In genomic region chr10:116567491-116568405, GRCm38 (mm10) we compare ENCODE assay signal across 12 mouse cellular contexts. TPM values are rescaled to one million over a fixed set of nuclear protein-coding genes. Genes with fewer than 3 reads are reported as not detected.
DNase-seq lines count a peak whose midpoint lies in the region; ATAC-seq lines count a peak whose summit lies in the region.
"Had no signal": no experiment of that assay in that cellular context is flagged by ENCODE, and none has a peak within 500 bp of the region (broad histone marks: within the 10 kb centered on the region; RNA-seq: fewer than 3 reads in every experiment).

No protein-coding gene starts in this region.

- H3K27me3 ChIP-seq in midbrain, embryonic 11.5 days (ENCODE audit: control insufficient read depth, insufficient read depth, low read length), result no peaks in the 10 kb centered on the region
- no peaks in the 10 kb centered on the region for H3K27me3 ChIP-seq in midbrain, embryonic 15.5 days (replicated peaks)
- H3K27me3 ChIP-seq in forebrain, embryonic 14.5 days (replicated peaks; ENCODE audit: control insufficient read depth, insufficient read depth, low read length), result no peaks in the 10 kb centered on the region
- H3K27me3 ChIP-seq: embryonic facial prominence, embryonic 13.5 days; forebrain, embryonic 13.5 days; midbrain, embryonic 12.5 days had no signal

- ATAC-seq in midbrain, embryonic 11.5 days (ENCODE audit: low FRiP score), result no peak
- ATAC-seq in midbrain, embryonic 15.5 days (replicated peaks), result no peak
- no peak for ATAC-seq in forebrain, embryonic 14.5 days
- ATAC-seq: forebrain, embryonic 13.5 days had no signal

- DNase-seq in gastrocnemius, postnatal 14 days, result peak; percentile 29
- no peak for DNase-seq in gastrocnemius, postnatal 36 days
- DNase-seq in midbrain, embryonic 11.5 days (ENCODE audit: low spot score, missing footprints), result peak; percentile 73
- peak; percentile 69 for DNase-seq in cerebellum, adult 9-10 months
- peak; percentile 13 for DNase-seq in skeletal muscle tissue, adult 2 months (ENCODE audit: low read depth, low spot score)
- no peak for DNase-seq in forebrain, embryonic 14.5 days (ENCODE audit: low spot score)
- DNase-seq: lung, adult 2 months; thymus, postnatal 14 days had no signal

- intact Hi-C loops in gastrocnemius, postnatal 14 days (cut with DNase I; ENCODE audit: low total_unique reads), result no loop called here
- intact Hi-C loops in gastrocnemius, postnatal 36 days (cut with DNase I), result loop anchor here (5.0 kb wide), 1 partner anchor 575 kb away; no protein-coding TSS in a partner anchor

- no peak overlapping the region for H3K9ac ChIP-seq in midbrain, embryonic 11.5 days (ENCODE audit: low read length)
- H3K9ac ChIP-seq in midbrain, embryonic 15.5 days, result no peak overlapping the region
- no peak overlapping the region for H3K9ac ChIP-seq in forebrain, embryonic 14.5 days (ENCODE audit: low read length)
- H3K9ac ChIP-seq: embryonic facial prominence, embryonic 13.5 days; forebrain, embryonic 13.5 days; midbrain, embryonic 12.5 days had no signal

- H3K4me2 ChIP-seq in midbrain, embryonic 11.5 days, result no peak overlapping the region
- no peak overlapping the region for H3K4me2 ChIP-seq in midbrain, embryonic 15.5 days
- H3K4me2 ChIP-seq in forebrain, embryonic 14.5 days (ENCODE audit: low read length), result no peak overlapping the region
- H3K4me2 ChIP-seq: embryonic facial prominence, embryonic 13.5 days; forebrain, embryonic 13.5 days; midbrain, embryonic 12.5 days had no signal

- no peak overlapping the region for H3K27ac ChIP-seq in midbrain, embryonic 11.5 days (ENCODE audit: low read depth, low read length)
- H3K27ac ChIP-seq in midbrain, embryonic 15.5 days, result no peak overlapping the region
- no peak overlapping the region for H3K27ac ChIP-seq in forebrain, embryonic 14.5 days (ENCODE audit: low read depth, low read length)
- H3K27ac ChIP-seq: embryonic facial prominence, embryonic 13.5 days; forebrain, embryonic 13.5 days; midbrain, embryonic 12.5 days had no signal

- 92% methylated on average over 7 of the region's 7 CpGs for WGBS in midbrain, embryonic 11.5 days
- 89% methylated on average over 7 of the region's 7 CpGs for WGBS in midbrain, embryonic 15.5 days
- 82% methylated on average over 7 of the region's 7 CpGs for WGBS in forebrain, embryonic 14.5 days

- no peaks in the 10 kb centered on the region for H3K36me3 ChIP-seq in midbrain, embryonic 11.5 days (ENCODE audit: control insufficient read depth, insufficient read depth, low read length)
- no peaks in the 10 kb centered on the region for H3K36me3 ChIP-seq in midbrain, embryonic 15.5 days (replicated peaks)
- H3K36me3 ChIP-seq in forebrain, embryonic 14.5 days (ENCODE audit: control insufficient read depth, insufficient read depth, low read length), result no peaks in the 10 kb centered on the region
- H3K36me3 ChIP-seq: embryonic facial prominence, embryonic 13.5 days; midbrain, embryonic 12.5 days had no signal

- no peaks in the 10 kb centered on the region for H3K9me3 ChIP-seq in midbrain, embryonic 11.5 days (ENCODE audit: control insufficient read depth, low read length)
- H3K9me3 ChIP-seq in midbrain, embryonic 15.5 days, result no peaks in the 10 kb centered on the region
- H3K9me3 ChIP-seq in forebrain, embryonic 14.5 days (replicated peaks; ENCODE audit: control insufficient read depth, low read length), result no peaks in the 10 kb centered on the region
- H3K9me3 ChIP-seq: embryonic facial prominence, embryonic 13.5 days; forebrain, embryonic 13.5 days; midbrain, embryonic 12.5 days had no signal

- no peak overlapping the region for H3K4me3 ChIP-seq in midbrain, embryonic 11.5 days (ENCODE audit: low read depth, low read length)
- no peak overlapping the region for H3K4me3 ChIP-seq in midbrain, embryonic 15.5 days
- no peak overlapping the region for H3K4me3 ChIP-seq in forebrain, embryonic 14.5 days (ENCODE audit: low read depth, low read length)
- H3K4me3 ChIP-seq: embryonic facial prominence, embryonic 13.5 days; forebrain, embryonic 13.5 days; midbrain, embryonic 12.5 days had no signal

- H3K4me1 ChIP-seq in midbrain, embryonic 11.5 days (ENCODE audit: control insufficient read depth, insufficient read depth, low read length), result peaks cover 6% of the 10 kb centered on the region; the same call in 1 of the 2 replicates
- peaks cover 7% of the 10 kb centered on the region; the same call in 1 of the 2 replicates for H3K4me1 ChIP-seq in midbrain, embryonic 15.5 days
- 0 out of 2 replicates have a peak, but pooled peaks cover 5% of the 10 kb centered on the region for H3K4me1 ChIP-seq in forebrain, embryonic 14.5 days (ENCODE audit: control insufficient read depth, insufficient read depth, low read length)

RNA-seq across cellular contexts. Expression of gene Cnot2, which starts 13.6 kb away (rescaled TPM):
- 10 to 100 TPM; 36.2 to 40.6 TPM for total RNA-seq in gastrocnemius, postnatal 14 days (2021)
- total RNA-seq in gastrocnemius, postnatal 36 days (2021), result 10 to 100 TPM; 27.6 to 30.5 TPM
- polyA plus RNA-seq in midbrain, embryonic 11.5 days (2014; fragmentation: Nextera tagmentation; extraction: Ambion mirVana), result 145 and 148 TPM in 2 replicates
- polyA plus RNA-seq in midbrain, embryonic 15.5 days (2015; fragmentation: Nextera tagmentation; extraction: Ambion mirVana), result 92.0 and 95.4 TPM in 2 replicates
- polyA plus RNA-seq in forebrain, embryonic 14.5 days (2014; fragmentation: Nextera tagmentation; extraction: Ambion mirVana), result 127 and 148 TPM in 2 replicates

Comparison
In these comparisons a context has a peak if more than half of its experiments do, and no peak if none do; other contexts are left out.
1. DNase-seq: peak in gastrocnemius, postnatal 14 days (single experiment), midbrain, embryonic 11.5 days (single experiment), cerebellum, adult 9-10 months (single experiment) and skeletal muscle tissue, adult 2 months (single experiment); none in gastrocnemius, postnatal 36 days (0 of 2) and forebrain, embryonic 14.5 days (single experiment).